ENCODE assay signal across 10 mouse cellular contexts in the genomic region with DNA sequence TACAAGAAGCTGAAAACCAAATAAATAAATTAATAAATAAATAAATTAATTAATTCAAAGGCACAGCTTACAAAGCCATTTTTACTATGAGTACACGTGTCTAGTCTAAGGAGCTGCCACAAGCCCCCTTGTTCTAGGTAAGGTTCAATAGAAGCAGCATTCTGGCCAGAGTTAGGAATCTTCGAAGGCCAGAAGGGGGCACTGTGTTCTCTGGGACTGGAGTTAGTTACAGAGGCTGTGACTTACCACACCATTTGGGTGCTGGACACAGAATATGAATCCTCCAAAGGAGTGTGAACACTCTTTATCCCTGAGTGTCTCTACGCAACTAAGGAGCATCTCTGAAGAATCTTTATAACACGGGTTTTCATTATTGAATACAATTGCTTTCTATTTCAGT. TPM values are rescaled to one million over a fixed set of nuclear protein-coding genes. Genes with fewer than 3 reads are reported as not detected.
DNase-seq lines count a peak whose midpoint lies in the region; ATAC-seq lines count a peak whose summit lies in the region.
"Had no signal": no experiment of that assay in that cellular context is flagged by ENCODE, and none has a peak within 500 bp of the region (broad histone marks: within the 10 kb centered on the region; RNA-seq: fewer than 3 reads in every experiment).

No protein-coding gene starts in this region.

- no peaks in the 10 kb centered on the region for H3K27me3 ChIP-seq in heart, embryonic 10.5 days (ENCODE audit: insufficient read depth, poor library complexity, severe bottlenecking)
- H3K27me3 ChIP-seq: embryonic facial prominence, embryonic 12.5 days had no signal

- H3K4me3 ChIP-seq in heart, embryonic 10.5 days, result no peak overlapping the region
- H3K4me3 ChIP-seq: embryonic facial prominence, embryonic 12.5 days had no signal

- ATAC-seq in granulocyte monocyte progenitor cell, adult 5-6 weeks (replicated peaks; ENCODE audit: poor library complexity, severe bottlenecking), result 0 out of 2 replicates have a peak, but pooled peaks have one; percentile 42

- intact Hi-C loops in heart, postnatal 10 days (cut with DNase I), result no loop called here
- intact Hi-C loops in left cerebral cortex, postnatal 14 days (cut with DNase I), result no loop called here

- DNase-seq in heart, postnatal 10 days, result peak; percentile 38 to 59
- DNase-seq in heart, embryonic 10.5 days (ENCODE audit: low spot score), result no peak
- peak; percentile 73 for DNase-seq in 3T3-L1 (ENCODE audit: low read depth, low spot score)
- DNase-seq in ES-CJ7 (ENCODE audit: low read depth, low spot score), result peak; percentile 64
- DNase-seq in spleen, postnatal 36 days (ENCODE audit: low spot score in 2 of 2), result peak; percentile 25 to 26
- no peak for DNase-seq in left cerebral cortex, postnatal 14 days (ENCODE audit: low spot score in 2 of 2)
- no peak for DNase-seq in neural tube, embryonic 10.5 days (ENCODE audit: extremely low spot score, low spot score)

- H3K4me1 ChIP-seq in heart, embryonic 10.5 days, result peaks cover 2% of the 10 kb centered on the region; the same call in 1 of the 2 replicates
- H3K4me1 ChIP-seq: embryonic facial prominence, embryonic 12.5 days had no signal

- WGBS in heart, embryonic 10.5 days, result 87% methylated on average over 4 of the region's 4 CpGs

- H3K36me3 ChIP-seq in heart, embryonic 10.5 days, result peaks cover 76% of the 10 kb centered on the region

- H3K27ac ChIP-seq in heart, embryonic 10.5 days, result no peak overlapping the region
- H3K27ac ChIP-seq: embryonic facial prominence, embryonic 12.5 days had no signal

- H3K9me3 ChIP-seq in heart, embryonic 10.5 days, result no peaks in the 10 kb centered on the region
- H3K9me3 ChIP-seq: embryonic facial prominence, embryonic 12.5 days had no signal

RNA-seq across cellular contexts. Expression of a gene that starts 23.7 kb away (rescaled TPM):
- total RNA-seq in heart, postnatal 10 days (2021), result 10 to 100 TPM; 83.1 to 89.9 TPM
- 101 and 107 TPM in 2 replicates for polyA plus RNA-seq in heart, embryonic 10.5 days (2016; fragmentation: Nextera tagmentation; extraction: Ambion mirVana)
- 106 and 107 TPM in 2 replicates for total RNA-seq in granulocyte monocyte progenitor cell, adult 5-6 weeks (2014; fragmentation: Nextera tagmentation)
- 76.1 and 89.2 TPM in 2 replicates for total RNA-seq in granulocyte monocyte progenitor cell, adult 5-6 weeks (2017)
- total RNA-seq in left cerebral cortex, postnatal 14 days (2021), result 100 to 1,000 TPM; 140 TPM

RNA-seq across cellular contexts. Expression of a gene that starts 57.4 kb away (rescaled TPM):
- total RNA-seq in heart, postnatal 10 days (2021), result 10 to 100 TPM; 47.8 to 56.4 TPM
- 12.4 and 15.7 TPM in 2 replicates for polyA plus RNA-seq in heart, embryonic 10.5 days (2016; fragmentation: Nextera tagmentation; extraction: Ambion mirVana)
- total RNA-seq in granulocyte monocyte progenitor cell, adult 5-6 weeks (2014; fragmentation: Nextera tagmentation), result 0.37 TPM in 1 of 2 replicates, not detected in the other
- not detected in 2 replicates for total RNA-seq in granulocyte monocyte progenitor cell, adult 5-6 weeks (2017)
- total RNA-seq in left cerebral cortex, postnatal 14 days (2021), result 1 to 10 TPM; 4.5 to 5.6 TPM
- total RNA-seq: neutrophil, adult 5-6 weeks had no signal

Comparison
In these comparisons a context has a peak if more than half of its experiments do, and no peak if none do; other contexts are left out.
1. DNase-seq: peak in heart, postnatal 10 days (2 of 2), 3T3-L1 (single experiment), ES-CJ7 (single experiment) and spleen, postnatal 36 days (2 of 2); none in heart, embryonic 10.5 days (single experiment), left cerebral cortex, postnatal 14 days (0 of 2) and neural tube, embryonic 10.5 days (single experiment).
2. RNA of a gene that starts 57.4 kb away (total RNA-seq): 47.8 to 56.4 TPM in heart, postnatal 10 days; 4.5 to 5.6 TPM in left cerebral cortex, postnatal 14 days and 0.37 TPM in granulocyte monocyte progenitor cell, adult 5-6 weeks; every median in the first group is over 4 times any median in the second.